Mouse (Mus musculus): ENCODE results near the gene Apmap.

GRCm38 (mm10) chr2:150645225-150645624 is 36.9 kb upstream of the Apmap start:
- no peak for TF ChIP-seq CTCF (IDR thresholded peaks at IDR 0.05; ENCODE audit: control insufficient read depth, insufficient read depth, low read length)
- TF ChIP-seq POLR2A (IDR thresholded peaks at IDR 0.05; ENCODE audit: borderline replicate concordance, control insufficient read depth, low read depth, low read length) = no peak
